Mouse (Mus musculus) megakaryocyte, embryonic 14.5 days (primary cell): Measurements from ENCODE around the gene Jmjd4.

Experiments
- FLI1 ChIP-seq: IDR thresholded peaks from 2 replicates; pipeline ENCODE4 v1.6.1; 2012; ENCODE audit warnings: low read length, inconsistent platforms, mixed read lengths
- GATA1 ChIP-seq: IDR thresholded peaks from 3 replicates; pipeline ENCODE4 v1.6.1; 2012; ENCODE audit warnings: mixed read lengths, low read length, inconsistent platforms, borderline replicate concordance

DNA sequence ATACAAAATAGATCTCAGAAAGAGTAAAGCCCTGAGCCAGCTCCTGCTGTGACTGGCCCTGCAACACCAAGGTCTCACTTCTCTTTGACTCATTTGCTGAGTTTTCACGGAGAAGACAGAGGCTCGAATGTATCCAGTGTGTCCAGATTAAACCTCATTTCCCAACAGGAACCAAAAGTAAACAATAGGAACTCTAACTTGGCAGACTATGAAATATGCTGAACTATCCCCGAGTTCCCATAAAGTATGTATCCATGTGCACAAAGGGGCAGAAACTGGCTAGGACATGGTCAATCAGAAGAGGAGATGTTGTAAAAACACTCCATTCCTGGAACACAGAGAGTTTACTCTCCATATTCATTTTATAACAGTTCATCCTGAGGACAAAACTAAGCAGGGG, 17.6 kb upstream of the Jmjd4 start:
- TF ChIP-seq FLI1 (no peak), GATA1 (no peak)
